Mouse (Mus musculus): ENCODE data around the gene Tspoap1. TPM values are rescaled to one million over a fixed set of nuclear protein-coding genes. Genes with fewer than 3 reads are reported as not detected.
A peak's percentile ranks its signal among the peaks of the same experiment; 100 is the strongest.

Gene Tspoap1
- 33.0 and 35.1 TPM in 2 replicates for polyA plus RNA-seq (2016; fragmentation: Nextera tagmentation; extraction: Ambion mirVana)

- Histone ChIP-seq H3K9me3 (no peaks in the 10 kb centered on the region), H3K9ac (peak within 1 kb of the TSS; percentile 52), H3K27ac (peak within 1 kb of the TSS; percentile 63), H3K27me3 (peaks cover 52% of the 10 kb centered on the region), H3K4me1 (peaks cover 57% of the 10 kb centered on the region), H3K4me2 (peak within 1 kb of the TSS; percentile 98), H3K4me3 (replicated peaks) (peak within 1 kb of the TSS; percentile 67), H3K36me3 (replicated peaks) (no peaks in the 10 kb centered on the region)
- WGBS, result 5% methylated on average over 23 of the region's 23 CpGs
- ATAC-seq (ENCODE audit: low FRiP score), result peak; percentile 81
Measured at GRCm38 (mm10) chr11:87760301-87761081, at the start of gene Tspoap1. Gene Tspoap1, plus strand, starts transcription at chr11:87760541.

GRCm38 (mm10) chr11:87712188-87712587, 48.2 kb upstream of the Tspoap1 start:
- peaks cover 18% of the 10 kb centered on the region for H3K4me1 ChIP-seq
- H3K4me3 ChIP-seq (replicated peaks), result no peak overlapping the region
- ATAC-seq (ENCODE audit: low FRiP score), result no peak
- H3K9ac ChIP-seq, result no peak overlapping the region
- WGBS, result 85% methylated on average over 4 of the region's 4 CpGs
- H3K4me2 ChIP-seq, result no peak overlapping the region
- no peaks in the 10 kb centered on the region for H3K36me3 ChIP-seq (replicated peaks)
- H3K27ac ChIP-seq, result no peak overlapping the region
- H3K27me3 ChIP-seq, result peaks cover 37% of the 10 kb centered on the region
- H3K9me3 ChIP-seq, result no peaks in the 10 kb centered on the region

GRCm38 (mm10) chr11:87715999-87716398, 44.3 kb upstream of the Tspoap1 start:
- WGBS, result 81% methylated on average over 4 of the region's 4 CpGs

GRCm38 (mm10) chr11:87719526-87719925, 40.8 kb upstream of the Tspoap1 start:
- WGBS, result 68% methylated on average over 7 of the region's 7 CpGs
- no peaks in the 10 kb centered on the region for H3K36me3 ChIP-seq (replicated peaks)
- H3K9me3 ChIP-seq, result no peaks in the 10 kb centered on the region
- no peak overlapping the region for H3K4me2 ChIP-seq
- no peak overlapping the region for H3K27ac ChIP-seq
- no peak overlapping the region for H3K4me3 ChIP-seq (replicated peaks)
- no peaks in the 10 kb centered on the region for H3K27me3 ChIP-seq
- H3K4me1 ChIP-seq, result peaks cover 6% of the 10 kb centered on the region
- H3K9ac ChIP-seq, result no peak overlapping the region
- ATAC-seq (ENCODE audit: low FRiP score), result no peak

More at GRCm38 (mm10) chr11:87715999-87716398, 44.3 kb upstream of the Tspoap1 start:
- Histone ChIP-seq H3K4me2 (no peak overlapping the region), H3K9ac (no peak overlapping the region), H3K4me3 (replicated peaks) (no peak overlapping the region), H3K36me3 (replicated peaks) (no peaks in the 10 kb centered on the region), H3K4me1 (peaks cover 6% of the 10 kb centered on the region), H3K9me3 (no peaks in the 10 kb centered on the region), H3K27ac (no peak overlapping the region), H3K27me3 (peaks cover 11% of the 10 kb centered on the region; the same call in 1 of the 2 replicates)
- no peak for ATAC-seq (ENCODE audit: low FRiP score)

GRCm38 (mm10) chr11:87720324-87720723, 40.0 kb upstream of the Tspoap1 start:
- no peak for ATAC-seq (ENCODE audit: low FRiP score)
- Histone ChIP-seq H3K27me3 (no peaks in the 10 kb centered on the region), H3K27ac (no peak overlapping the region), H3K36me3 (replicated peaks) (no peaks in the 10 kb centered on the region), H3K4me1 (peaks cover 9% of the 10 kb centered on the region), H3K4me3 (replicated peaks) (no peak overlapping the region), H3K9ac (no peak overlapping the region), H3K4me2 (no peak overlapping the region), H3K9me3 (no peaks in the 10 kb centered on the region)
- 46% methylated on average over 9 of the region's 9 CpGs for WGBS

GRCm38 (mm10) chr11:87720839-87721238, 39.5 kb upstream of the Tspoap1 start:
- Histone ChIP-seq H3K27me3 (no peaks in the 10 kb centered on the region), H3K4me3 (replicated peaks) (no peak overlapping the region), H3K36me3 (replicated peaks) (no peaks in the 10 kb centered on the region), H3K9ac (no peak overlapping the region), H3K4me1 (peaks cover 14% of the 10 kb centered on the region), H3K9me3 (no peaks in the 10 kb centered on the region), H3K4me2 (no peak overlapping the region), H3K27ac (no peak overlapping the region)
- no peak for ATAC-seq (ENCODE audit: low FRiP score)
- WGBS, result 81% methylated on average over 9 of the region's 9 CpGs

GRCm38 (mm10) chr11:87722168-87722567, 38.2 kb upstream of the Tspoap1 start:
- WGBS, result 83% methylated on average over 3 of the region's 3 CpGs
- no peak for ATAC-seq (ENCODE audit: low FRiP score)
- H3K4me1 ChIP-seq, result peaks cover 25% of the 10 kb centered on the region

GRCm38 (mm10) chr11:87722891-87723290, 37.5 kb upstream of the Tspoap1 start:
- Histone ChIP-seq H3K36me3 (replicated peaks) (no peaks in the 10 kb centered on the region), H3K4me3 (replicated peaks) (no peak overlapping the region), H3K27ac (no peak overlapping the region), H3K4me1 (peaks cover 25% of the 10 kb centered on the region), H3K27me3 (peaks cover 7% of the 10 kb centered on the region; the same call in 1 of the 2 replicates), H3K4me2 (no peak overlapping the region), H3K9ac (no peak overlapping the region), H3K9me3 (no peaks in the 10 kb centered on the region)
- 86% methylated on average over 4 of the region's 4 CpGs for WGBS
- ATAC-seq (ENCODE audit: low FRiP score), result no peak

More at GRCm38 (mm10) chr11:87722168-87722567, 38.2 kb upstream of the Tspoap1 start:
- Histone ChIP-seq H3K27me3 (peaks cover 1% of the 10 kb centered on the region; the same call in 1 of the 2 replicates), H3K9ac (no peak overlapping the region), H3K36me3 (replicated peaks) (no peaks in the 10 kb centered on the region), H3K27ac (no peak overlapping the region), H3K4me3 (replicated peaks) (no peak overlapping the region), H3K4me2 (no peak overlapping the region), H3K9me3 (no peaks in the 10 kb centered on the region)

- Histone ChIP-seq H3K27ac (peak overlapping the region; percentile 68), H3K9ac (0 out of 2 replicates have a peak overlapping the region, but pooled peaks have one; percentile 38), H3K36me3 (replicated peaks) (no peaks in the 10 kb centered on the region), H3K4me2 (peak overlapping the region; percentile 15; the same call in 1 of the 2 replicates), H3K4me3 (replicated peaks) (no peak overlapping the region), H3K27me3 (peaks cover 7% of the 10 kb centered on the region; the same call in 1 of the 2 replicates), H3K4me1 (peaks cover 19% of the 10 kb centered on the region), H3K9me3 (no peaks in the 10 kb centered on the region)
- no peak for ATAC-seq (ENCODE audit: low FRiP score)
Measured at GRCm38 (mm10) chr11:87725515-87725914, 34.8 kb upstream of the Tspoap1 start.

- 28% methylated on average over 6 of the region's 6 CpGs for WGBS
- Histone ChIP-seq H3K36me3 (replicated peaks) (no peaks in the 10 kb centered on the region), H3K27ac (peak overlapping the region; percentile 68), H3K4me3 (replicated peaks) (no peak overlapping the region), H3K27me3 (peaks cover 7% of the 10 kb centered on the region; the same call in 1 of the 2 replicates), H3K9ac (0 out of 2 replicates have a peak overlapping the region, but pooled peaks have one; percentile 38), H3K4me1 (peaks cover 19% of the 10 kb centered on the region), H3K4me2 (peak overlapping the region; percentile 15; the same call in 1 of the 2 replicates), H3K9me3 (no peaks in the 10 kb centered on the region)
- no peak for ATAC-seq (ENCODE audit: low FRiP score)
Measured at GRCm38 (mm10) chr11:87725964-87726562, 34.3 kb upstream of the Tspoap1 start.

- ATAC-seq (ENCODE audit: low FRiP score), result no peak
- no peaks in the 10 kb centered on the region for H3K36me3 ChIP-seq (replicated peaks)
- H3K4me1 ChIP-seq, result peaks cover 19% of the 10 kb centered on the region
- 56% methylated on average over 11 of the region's 11 CpGs for WGBS
- H3K27me3 ChIP-seq, result peaks cover 11% of the 10 kb centered on the region; the same call in 1 of the 2 replicates
- no peaks in the 10 kb centered on the region for H3K9me3 ChIP-seq
- H3K4me2 ChIP-seq, result no peak overlapping the region
- no peak overlapping the region for H3K9ac ChIP-seq
- no peak overlapping the region for H3K4me3 ChIP-seq (replicated peaks)
- no peak overlapping the region for H3K27ac ChIP-seq
Measured at GRCm38 (mm10) chr11:87727021-87727420, 33.3 kb upstream of the Tspoap1 start.

GRCm38 (mm10) chr11:87727471-87727870, 32.9 kb upstream of the Tspoap1 start:
- peaks cover 19% of the 10 kb centered on the region for H3K4me1 ChIP-seq
- no peaks in the 10 kb centered on the region for H3K36me3 ChIP-seq (replicated peaks)
- H3K9me3 ChIP-seq, result no peaks in the 10 kb centered on the region
- H3K27me3 ChIP-seq, result peaks cover 11% of the 10 kb centered on the region; the same call in 1 of the 2 replicates
- no peak for ATAC-seq (ENCODE audit: low FRiP score)
- 69% methylated on average over 4 of the region's 4 CpGs for WGBS
- H3K4me3 ChIP-seq (replicated peaks), result no peak overlapping the region
- H3K4me2 ChIP-seq, result no peak overlapping the region
- H3K27ac ChIP-seq, result no peak overlapping the region
- no peak overlapping the region for H3K9ac ChIP-seq

All from forebrain, embryonic 12.5 days (tissue).